Mouse (Mus musculus) hindbrain, embryonic 11.5 days (tissue): ENCODE data around the gene Olfr1394. TPM values are rescaled to one million over a fixed set of nuclear protein-coding genes. Genes with fewer than 3 reads are reported as not detected.

Source experiments
- ATAC-seq: fragments of 200-750 bp; cut with Nextera tagmentation; 2 replicates; pipeline ENCODE4 v1.8.0; 2017; ENCODE audit warnings: mild to moderate bottlenecking, moderate TSS enrichment, moderate library complexity; ENCODE audit not compliant: low FRiP score
- DNase-seq: peaks from one replicate; pipeline ENCODE4 v3.0.0-alpha.2; 2015; ENCODE audit warnings: low spot score
- H3K27ac ChIP-seq: fragments of 300-500 bp; sonication (generic); 2 replicates; pipeline ENCODE4 v1.5.1; 2014; ENCODE audit warnings: mild to moderate bottlenecking, low read depth, low read length
- H3K27me3 ChIP-seq: fragments of 300-500 bp; sonication (generic); 2 replicates; pipeline ENCODE4 v1.6.1; 2014; ENCODE audit warnings: mild to moderate bottlenecking, low read length, moderate library complexity, mixed read lengths; ENCODE audit not compliant: control insufficient read depth, insufficient read depth
- H3K36me3 ChIP-seq: fragments of 300-500 bp; sonication (generic); 2 replicates; pipeline ENCODE4 v1.6.1; 2014; ENCODE audit warnings: mild to moderate bottlenecking, low read length, moderate library complexity, mixed read lengths; ENCODE audit not compliant: control insufficient read depth, insufficient read depth
- H3K4me1 ChIP-seq: fragments of 300-500 bp; sonication (generic); replicated peaks from 2 replicates; pipeline ENCODE4 v1.6.1; 2014; ENCODE audit warnings: low read length, mixed read lengths; ENCODE audit not compliant: control insufficient read depth, insufficient read depth
- H3K4me2 ChIP-seq: fragments of 300-500 bp; sonication (generic); replicated peaks from 2 replicates; pipeline ENCODE4 v1.6.1; 2014; ENCODE audit warnings: mild to moderate bottlenecking, low read depth, low read length
- H3K4me3 ChIP-seq: fragments of 300-500 bp; sonication (generic); 2 replicates; pipeline ENCODE4 v1.5.1; 2014; ENCODE audit warnings: low read depth, low read length
- H3K9ac ChIP-seq: fragments of 300-500 bp; sonication (generic); 2 replicates; pipeline ENCODE4 v1.6.1; 2014; ENCODE audit warnings: low read depth, low read length
- H3K9me3 ChIP-seq: fragments of 300-500 bp; sonication (generic); 2 replicates; pipeline ENCODE4 v1.6.1; 2016; ENCODE audit warnings: low read length; ENCODE audit not compliant: control insufficient read depth
- WGBS: fragments of 180-500 bp; shearing (Covaris S2); extraction: QIAGEN DNeasy Blood & Tissue Kit; methylation state at CpG from one replicate; pipeline ENCODE4 v1.1.7; 2014; 5-methylcytosine and 5-hydroxymethylcytosine counted together
- polyA plus RNA-seq: library from polyadenylated mRNA; unstranded; fragments of >200 nt; fragmentation: Nextera tagmentation; extraction: Ambion mirVana; gene quantifications from 2 replicates; pipeline ENCODE4 v1.2.1, GENCODE M21; 2014

Gene Olfr1394
- not detected in 2 replicates for polyA plus RNA-seq

GRCm38 (mm10) chr11:49154077-49154476, at the start of gene Olfr1394:
TSS of gene Olfr1394 (plus strand) at chr11:49154377.
- H3K27me3 ChIP-seq, result no peaks in the 10 kb centered on the region
- H3K9me3 ChIP-seq, result no peaks in the 10 kb centered on the region
- H3K36me3 ChIP-seq, result no peaks in the 10 kb centered on the region
- no peak within 1 kb of the TSS for H3K9ac ChIP-seq
- ATAC-seq (no peak), DNase-seq (no peak)
- no peak within 1 kb of the TSS for H3K4me2 ChIP-seq
- H3K4me3 ChIP-seq, result no peak within 1 kb of the TSS
- H3K4me1 ChIP-seq, result no peaks in the 10 kb centered on the region
- WGBS, result 96% methylated on average over 1 of the region's 1 CpGs
- no peak within 1 kb of the TSS for H3K27ac ChIP-seq

GRCm38 (mm10) chr11:49105752-49106151, 48.4 kb upstream of the Olfr1394 start:
- Histone ChIP-seq H3K4me3 (no peak overlapping the region), H3K36me3 (no peaks in the 10 kb centered on the region), H3K4me1 (no peaks in the 10 kb centered on the region), H3K9ac (no peak overlapping the region), H3K27me3 (no peaks in the 10 kb centered on the region), H3K27ac (no peak overlapping the region), H3K9me3 (no peaks in the 10 kb centered on the region), H3K4me2 (no peak overlapping the region)
- DNase-seq (no peak), ATAC-seq (no peak)
- 78% methylated on average over 1 of the region's 1 CpGs for WGBS

GRCm38 (mm10) chr11:49107650-49108537, 46.3 kb upstream of the Olfr1394 start:
- WGBS, result 78% methylated on average over 10 of the region's 10 CpGs
- ATAC-seq (no peak), DNase-seq (no peak)

GRCm38 (mm10) chr11:49108833-49109232, 45.3 kb upstream of the Olfr1394 start:
- Histone ChIP-seq H3K4me3 (no peak overlapping the region), H3K9me3 (no peaks in the 10 kb centered on the region), H3K36me3 (no peaks in the 10 kb centered on the region), H3K9ac (no peak overlapping the region), H3K4me2 (no peak overlapping the region), H3K4me1 (no peaks in the 10 kb centered on the region), H3K27ac (no peak overlapping the region), H3K27me3 (no peaks in the 10 kb centered on the region)
- WGBS, result 43% methylated on average over 1 of the region's 1 CpGs
- DNase-seq, result peak; percentile 37
- no peak for ATAC-seq

More at GRCm38 (mm10) chr11:49107650-49108537, 46.3 kb upstream of the Olfr1394 start:
- no peaks in the 10 kb centered on the region for H3K36me3 ChIP-seq
- no peak overlapping the region for H3K9ac ChIP-seq
- no peak overlapping the region for H3K27ac ChIP-seq
- no peak overlapping the region for H3K4me3 ChIP-seq
- H3K4me1 ChIP-seq, result no peaks in the 10 kb centered on the region
- H3K9me3 ChIP-seq, result no peaks in the 10 kb centered on the region
- no peak overlapping the region for H3K4me2 ChIP-seq
- no peaks in the 10 kb centered on the region for H3K27me3 ChIP-seq

GRCm38 (mm10) chr11:49111000-49111399, 43.2 kb upstream of the Olfr1394 start:
- Histone ChIP-seq H3K9ac (no peak overlapping the region), H3K4me3 (no peak overlapping the region), H3K4me1 (no peaks in the 10 kb centered on the region), H3K9me3 (no peaks in the 10 kb centered on the region), H3K27me3 (no peaks in the 10 kb centered on the region), H3K4me2 (no peak overlapping the region), H3K27ac (no peak overlapping the region), H3K36me3 (no peaks in the 10 kb centered on the region)
- no peak for ATAC-seq
- no peak for DNase-seq
- 62% methylated on average over 1 of the region's 1 CpGs for WGBS

- Histone ChIP-seq H3K4me1 (no peaks in the 10 kb centered on the region), H3K4me3 (no peak overlapping the region), H3K4me2 (no peak overlapping the region), H3K27me3 (no peaks in the 10 kb centered on the region), H3K27ac (no peak overlapping the region), H3K9ac (no peak overlapping the region), H3K36me3 (no peaks in the 10 kb centered on the region), H3K9me3 (no peaks in the 10 kb centered on the region)
- 90% methylated on average over 6 of the region's 6 CpGs for WGBS
- ATAC-seq (no peak), DNase-seq (no peak)
Measured at GRCm38 (mm10) chr11:49112624-49113219, 41.5 kb upstream of the Olfr1394 start.

GRCm38 (mm10) chr11:49114158-49114557, 40.0 kb upstream of the Olfr1394 start:
- Histone ChIP-seq H3K27me3 (no peaks in the 10 kb centered on the region), H3K9me3 (no peaks in the 10 kb centered on the region), H3K27ac (no peak overlapping the region), H3K36me3 (no peaks in the 10 kb centered on the region), H3K4me1 (no peaks in the 10 kb centered on the region), H3K9ac (no peak overlapping the region), H3K4me2 (no peak overlapping the region), H3K4me3 (no peak overlapping the region)
- ATAC-seq (no peak), DNase-seq (no peak)
- WGBS, result 79% methylated on average over 2 of the region's 2 CpGs

GRCm38 (mm10) chr11:49114774-49115173, 39.4 kb upstream of the Olfr1394 start, which contains the start of gene Olfr1396:
TSS of gene Olfr1396 (minus strand) at chr11:49114874.
- H3K27me3 ChIP-seq, result no peaks in the 10 kb centered on the region
- H3K9ac ChIP-seq, result no peak within 1 kb of the TSS
- no peaks in the 10 kb centered on the region for H3K9me3 ChIP-seq
- no peaks in the 10 kb centered on the region for H3K36me3 ChIP-seq
- H3K4me1 ChIP-seq, result no peaks in the 10 kb centered on the region
- ATAC-seq (no peak), DNase-seq (no peak)
- no peak within 1 kb of the TSS for H3K4me2 ChIP-seq
- no peak within 1 kb of the TSS for H3K27ac ChIP-seq
- H3K4me3 ChIP-seq, result no peak within 1 kb of the TSS

GRCm38 (mm10) chr11:49119635-49120034, 34.5 kb upstream of the Olfr1394 start:
- ATAC-seq (no peak), DNase-seq (no peak)
- Histone ChIP-seq H3K4me1 (no peaks in the 10 kb centered on the region), H3K36me3 (no peaks in the 10 kb centered on the region), H3K9me3 (no peaks in the 10 kb centered on the region), H3K4me3 (no peak overlapping the region), H3K27me3 (no peaks in the 10 kb centered on the region), H3K4me2 (no peak overlapping the region), H3K27ac (no peak overlapping the region), H3K9ac (no peak overlapping the region)
- 81% methylated on average over 3 of the region's 3 CpGs for WGBS
